Mouse (Mus musculus) C2C12 (cell line): ENCODE results near the gene Ube2s. TPM values are rescaled to one million over a fixed set of nuclear protein-coding genes. Genes with fewer than 3 reads are reported as not detected.

ENCODE experiments used
- H3K27me3 ChIP-seq: one replicate; pipeline ENCODE4 v1.6.1; 2011; ENCODE audit not compliant: control insufficient read depth, insufficient read depth, insufficient read length
- H3K36me3 ChIP-seq: one replicate; pipeline ENCODE4 v1.6.1; 2011; ENCODE audit not compliant: control insufficient read depth, insufficient read depth
- H3K4me3 ChIP-seq: one replicate; pipeline ENCODE4 v1.5.1; 2011; ENCODE audit warnings: mild to moderate bottlenecking, control low read depth; ENCODE audit not compliant: poor library complexity, insufficient read depth, severe bottlenecking
- H3K79me2 ChIP-seq: one replicate; pipeline ENCODE4 v1.6.1; 2011; ENCODE audit not compliant: control insufficient read depth, insufficient read depth
- H3K79me3 ChIP-seq: one replicate; pipeline ENCODE4 v1.6.1; 2011; ENCODE audit warnings: low read depth, control low read depth
- H3ac ChIP-seq: one replicate; pipeline ENCODE3; 2011; ENCODE audit warnings: low read depth; ENCODE audit not compliant: control insufficient read depth, insufficient read length
- CEBPB ChIP-seq: IDR thresholded peaks from one replicate; pipeline ENCODE4 v1.6.1; 2011; ENCODE audit warnings: low read depth, mild to moderate bottlenecking, control low read depth, moderate library complexity
- CTCF ChIP-seq: IDR thresholded peaks from one replicate; pipeline ENCODE4 v1.5.1; 2011; ENCODE audit not compliant: control insufficient read depth, insufficient read depth, insufficient read length
- FOSL1 ChIP-seq: IDR thresholded peaks from one replicate; pipeline ENCODE4 v1.8.0; 2011; ENCODE audit warnings: mild to moderate bottlenecking, low read length; ENCODE audit not compliant: poor library complexity, insufficient read depth, severe bottlenecking
- MAX ChIP-seq: IDR thresholded peaks from one replicate; pipeline ENCODE4 v1.6.1; 2011; ENCODE audit warnings: mild to moderate bottlenecking, control low read depth
- MYOD1 ChIP-seq: IDR thresholded peaks from one replicate; pipeline ENCODE4 v1.6.1; 2011; ENCODE audit warnings: low read depth; ENCODE audit not compliant: control insufficient read depth, insufficient read length
- MYOG ChIP-seq: IDR thresholded peaks from one replicate; pipeline ENCODE4 v1.6.1; 2011; ENCODE audit not compliant: control insufficient read depth, insufficient read length; ENCODE audit errors: extremely low read depth
- USF1 ChIP-seq: IDR thresholded peaks from one replicate; pipeline ENCODE4 v1.6.1; 2011; ENCODE audit warnings: low read depth, mild to moderate bottlenecking, control low read depth, moderate library complexity
- polyA plus RNA-seq: library from polyadenylated mRNA; unstranded; fragments of >200 nt; fragmentation: generic; extraction: Trizol; gene quantifications from one replicate; pipeline ENCODE4 v1.2.1, GENCODE M21; 2012; ENCODE audit warnings: missing spikeins

Ube2s gene
- polyA plus RNA-seq, 1 experiment = 599 TPM

DNA sequence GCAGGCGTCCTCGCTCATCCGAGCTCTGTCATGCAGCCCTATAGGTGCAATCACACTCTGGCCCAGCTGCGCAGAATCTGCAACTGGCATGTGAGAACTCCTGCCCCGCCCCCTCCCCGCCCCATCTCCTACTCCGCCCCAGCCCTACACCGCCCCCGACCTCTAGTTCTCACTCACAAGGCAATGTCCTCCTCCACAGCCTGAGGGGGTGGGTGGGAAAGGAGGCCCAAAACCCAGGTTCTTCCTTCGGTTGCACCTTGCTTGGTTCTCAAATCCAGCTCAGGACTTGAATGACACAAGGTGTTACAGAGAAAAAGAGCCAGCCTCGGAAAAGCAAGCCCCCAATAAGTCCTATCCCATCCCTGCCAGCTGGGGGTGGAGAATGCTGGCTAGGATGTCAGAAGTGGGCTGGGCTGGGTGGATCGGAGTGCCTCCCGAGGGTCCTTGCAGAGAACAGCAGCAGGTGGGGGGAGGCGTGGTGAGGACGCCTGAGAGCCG lies 30.3 kb upstream of the Ube2s start:
- H3ac ChIP-seq = no peak overlapping the region
- TF ChIP-seq FOSL1 (no peak), CEBPB (no peak), MYOD1 (no peak), MAX (no peak), MYOG (no peak), CTCF (no peak), USF1 (no peak)
- no peaks in the 10 kb centered on the region for H3K79me3 ChIP-seq
- no peak overlapping the region for H3K4me3 ChIP-seq
- H3K79me2 ChIP-seq = no peaks in the 10 kb centered on the region
- H3K27me3 ChIP-seq = peaks cover 45% of the 10 kb centered on the region
- no peaks in the 10 kb centered on the region for H3K36me3 ChIP-seq

- no peaks in the 10 kb centered on the region for H3K36me3 ChIP-seq
- TF ChIP-seq USF1 (no peak), CEBPB (no peak), MYOD1 (no peak), CTCF (no peak), MAX (no peak), MYOG (no peak), FOSL1 (no peak)
- peaks cover 47% of the 10 kb centered on the region for H3K27me3 ChIP-seq
- H3K4me3 ChIP-seq = no peak overlapping the region
- no peaks in the 10 kb centered on the region for H3K79me2 ChIP-seq
- no peaks in the 10 kb centered on the region for H3K79me3 ChIP-seq
- no peak overlapping the region for H3ac ChIP-seq
These were observed 29.7 kb upstream of the Ube2s start for GRCm38 (mm10) chr7:4842077-4842476.

- H3K36me3 ChIP-seq = no peaks in the 10 kb centered on the region
- H3ac ChIP-seq = no peak overlapping the region
- TF ChIP-seq USF1 = no peak
- H3K79me3 ChIP-seq = no peaks in the 10 kb centered on the region
- no peak overlapping the region for H3K4me3 ChIP-seq
- peaks cover 51% of the 10 kb centered on the region for H3K27me3 ChIP-seq
- no peaks in the 10 kb centered on the region for H3K79me2 ChIP-seq
These were observed 25.2 kb upstream of the Ube2s start for GRCm38 (mm10) chr7:4837639-4838038.

DNA sequence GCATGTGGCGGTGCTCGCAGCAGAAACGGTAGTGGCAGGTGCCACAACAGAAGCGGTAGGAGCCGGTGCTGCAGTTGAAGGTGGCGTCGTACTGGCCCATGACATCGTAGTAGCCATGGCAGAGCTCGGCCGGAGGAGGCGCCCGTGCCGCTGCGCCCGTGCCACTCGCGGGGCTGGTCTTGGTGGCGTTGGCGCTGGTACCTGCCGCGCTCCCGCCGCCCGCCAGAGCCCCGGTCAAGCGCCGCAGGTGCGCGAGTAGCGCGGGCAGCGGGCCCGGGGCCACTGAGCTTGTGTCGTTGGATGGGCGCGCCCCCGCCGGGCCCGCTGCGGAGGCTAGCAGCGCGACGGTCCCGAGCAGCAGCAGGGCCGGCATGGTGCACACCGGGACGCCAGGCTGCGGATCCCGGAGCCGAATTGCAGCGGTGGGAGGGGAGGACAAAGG lies 24.0 kb upstream of the Ube2s start:
- TF ChIP-seq MYOG = no peak
- TF ChIP-seq CEBPB = no peak
- no peak for TF ChIP-seq MAX
- TF ChIP-seq MYOD1 = no peak
- TF ChIP-seq FOSL1 = no peak
- no peak for TF ChIP-seq USF1
- TF ChIP-seq CTCF = no peak
- Histone ChIP-seq H3K27me3 (peaks cover 41% of the 10 kb centered on the region), H3K79me3 (no peaks in the 10 kb centered on the region), H3K79me2 (no peaks in the 10 kb centered on the region), H3ac (no peak overlapping the region), H3K4me3 (no peak overlapping the region), H3K36me3 (no peaks in the 10 kb centered on the region)

DNA sequence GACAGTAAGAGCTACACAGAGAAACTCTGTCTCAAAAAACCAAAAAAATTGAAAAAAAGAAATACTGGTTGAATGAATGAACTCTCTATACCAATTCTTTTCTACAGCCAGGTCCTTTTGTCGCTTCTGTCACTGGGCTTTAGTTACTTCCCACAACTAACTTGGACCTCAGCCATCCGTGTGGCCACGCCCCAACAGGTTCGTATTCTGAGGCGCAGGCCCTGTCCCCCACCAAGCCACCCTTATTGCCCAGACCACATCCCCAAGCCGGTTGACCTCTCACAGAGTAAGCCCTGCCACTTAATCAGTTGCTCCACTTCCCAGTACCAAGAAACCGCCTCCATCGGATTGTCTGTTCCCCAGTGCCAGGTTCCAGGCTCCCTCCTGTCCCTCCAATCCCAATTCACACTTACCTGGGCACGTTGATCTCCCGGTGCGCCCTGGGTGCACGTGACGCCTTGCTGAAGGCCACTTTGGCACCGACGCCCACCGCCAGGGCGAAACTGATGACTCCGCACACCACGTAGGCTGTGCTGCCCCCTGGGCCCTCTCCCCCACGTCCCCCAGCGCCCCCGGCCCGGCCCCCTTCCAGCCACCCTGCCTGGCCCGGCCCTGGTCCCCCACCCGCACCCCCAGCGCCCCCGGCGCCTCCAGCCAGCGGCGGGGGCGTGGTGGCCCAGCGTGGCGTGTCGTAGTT lies 23.4 kb upstream of the Ube2s start:
- Histone ChIP-seq H3ac (no peak overlapping the region), H3K79me3 (no peaks in the 10 kb centered on the region), H3K4me3 (no peak overlapping the region), H3K79me2 (no peaks in the 10 kb centered on the region), H3K36me3 (no peaks in the 10 kb centered on the region), H3K27me3 (peaks cover 42% of the 10 kb centered on the region)
- TF ChIP-seq MAX (no peak), CEBPB (no peak), FOSL1 (no peak), MYOG (no peak)

- peaks cover 24% of the 10 kb centered on the region for H3K27me3 ChIP-seq
These were observed 18.1 kb upstream of the Ube2s start for GRCm38 (mm10) chr7:4830476-4830875.

More at GRCm38 (mm10) chr7:4830476-4830875, 18.1 kb upstream of the Ube2s start:
- Histone ChIP-seq H3ac (no peak overlapping the region), H3K79me2 (no peaks in the 10 kb centered on the region), H3K4me3 (no peak overlapping the region), H3K36me3 (no peaks in the 10 kb centered on the region), H3K79me3 (no peaks in the 10 kb centered on the region)
- TF ChIP-seq MYOD1 = no peak
- TF ChIP-seq CTCF = no peak
- no peak for TF ChIP-seq FOSL1
- no peak for TF ChIP-seq MAX
- TF ChIP-seq CEBPB = no peak
- TF ChIP-seq USF1 = no peak
- no peak for TF ChIP-seq MYOG
